Mouse (Mus musculus): Measurements from ENCODE around the gene Cuedc1.
A peak's percentile ranks its signal among the peaks of the same experiment; 100 is the strongest.

Gene Cuedc1

DNA sequence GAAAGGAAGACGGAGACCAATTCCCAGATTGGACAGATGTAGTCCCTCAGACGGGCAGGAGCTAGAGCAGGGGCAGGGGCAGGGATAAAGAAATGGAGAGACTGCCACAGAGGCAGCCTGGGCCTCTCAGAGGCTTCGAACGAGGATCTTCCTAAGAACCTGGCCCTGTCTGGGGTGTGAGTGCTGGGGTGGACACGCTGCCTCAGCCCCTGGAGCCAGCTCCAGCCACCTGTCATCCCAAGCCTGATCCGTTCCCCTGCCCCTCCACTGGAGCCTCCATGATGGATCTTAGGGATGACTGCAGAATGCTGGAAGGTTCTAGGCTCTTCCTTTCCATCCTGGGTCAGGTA is 20.2 kb downstream of the Cuedc1 start:
- DNase-seq (ENCODE audit: low spot score in 2 of 2), result no peak

DNA sequence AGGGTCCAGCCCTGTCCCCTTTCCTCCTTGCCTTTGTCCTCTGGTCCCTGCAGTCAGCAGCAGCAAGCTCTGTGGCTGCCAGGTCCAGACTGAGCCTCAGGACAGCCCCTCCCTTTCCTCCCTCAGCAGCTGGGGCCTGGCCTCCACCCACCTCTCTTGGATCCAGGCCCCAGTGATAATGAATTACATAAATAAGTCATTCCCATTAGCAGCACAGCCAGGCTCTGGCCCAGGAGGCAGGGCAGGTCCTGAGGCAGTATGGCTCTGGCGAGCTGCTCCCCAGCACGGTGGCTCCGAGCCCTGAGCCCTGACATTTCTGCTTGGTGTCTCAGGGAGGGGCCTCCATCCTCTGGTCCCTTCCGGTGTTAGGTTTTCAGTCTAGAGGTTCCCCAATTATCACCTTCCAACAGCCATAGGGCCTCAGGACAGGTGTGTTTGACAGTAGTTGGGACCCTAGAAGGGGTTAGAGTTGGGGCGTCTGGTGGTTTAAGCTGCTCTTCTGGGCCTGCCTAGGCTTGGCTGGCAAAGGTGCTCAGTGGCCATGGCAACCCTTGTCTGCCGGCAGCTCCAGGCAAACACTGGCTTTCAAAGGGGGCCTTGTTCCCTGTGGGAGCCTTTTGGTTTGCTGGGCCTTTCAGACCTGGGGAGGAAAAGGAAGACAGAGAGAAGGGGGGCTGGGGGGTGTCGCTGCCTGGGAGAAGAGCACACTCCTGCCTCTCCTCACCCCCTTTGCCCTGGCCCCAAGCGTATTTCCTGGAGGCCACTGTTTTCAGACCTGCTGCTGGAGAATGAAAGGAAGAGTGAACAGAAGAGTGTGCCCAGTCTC is 21.2 kb downstream of the Cuedc1 start:
- DNase-seq (ENCODE audit: low spot score in 2 of 2), result no peak

GRCm38 (mm10) chr11:88122545-88122944 is 24.7 kb downstream of the Cuedc1 start:
- DNase-seq (ENCODE audit: low spot score in 2 of 2), result no peak

DNA sequence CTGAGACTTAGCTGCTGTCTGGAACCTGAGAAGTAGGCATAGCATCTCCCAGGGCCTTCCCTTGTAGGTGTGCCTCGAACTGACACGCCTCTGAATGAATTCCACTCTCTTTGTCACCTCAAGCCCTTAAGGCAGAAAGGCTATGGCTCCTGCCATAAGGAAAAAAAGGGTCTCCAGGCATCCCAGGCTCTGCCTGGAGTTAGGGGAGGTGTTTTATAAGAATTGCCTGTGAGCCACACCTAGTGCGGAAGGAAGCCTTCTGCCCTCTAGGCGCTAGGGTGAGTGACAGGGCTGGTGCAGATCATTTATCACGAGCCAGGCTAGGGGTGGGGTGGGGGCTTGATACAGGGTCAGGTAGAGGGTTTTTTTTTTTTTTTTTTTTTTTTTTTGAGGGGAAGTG is 25.2 kb downstream of the Cuedc1 start:
- DNase-seq (ENCODE audit: low spot score in 2 of 2), result no peak

DNA sequence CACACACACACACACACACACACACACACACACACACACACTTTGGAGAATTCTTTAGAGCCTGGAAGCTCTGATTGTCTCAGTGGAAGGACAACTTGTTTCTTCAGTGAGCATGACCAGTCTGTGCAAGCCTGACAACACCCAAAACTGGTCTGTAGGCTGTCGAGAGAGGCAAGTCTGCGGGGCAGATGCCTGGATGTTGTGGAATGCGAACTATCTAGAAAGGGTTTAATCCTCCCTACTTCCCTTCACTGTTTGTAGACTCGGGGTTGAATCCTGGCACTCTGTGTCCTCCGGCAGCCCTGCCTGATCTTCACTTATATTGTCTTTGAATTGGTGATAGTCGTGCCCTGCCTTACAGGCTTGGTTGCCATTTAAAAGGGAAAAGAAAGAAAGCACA is 25.9 kb downstream of the Cuedc1 start:
- no peak for DNase-seq (ENCODE audit: low spot score in 2 of 2)

GRCm38 (mm10) chr11:88125483-88125882 is 27.6 kb downstream of the Cuedc1 start:
- DNase-seq (ENCODE audit: low spot score in 2 of 2), result no peak

GRCm38 (mm10) chr11:88126306-88126793 is 28.5 kb downstream of the Cuedc1 start:
- DNase-seq (ENCODE audit: low spot score in 2 of 2), result no peak

DNA sequence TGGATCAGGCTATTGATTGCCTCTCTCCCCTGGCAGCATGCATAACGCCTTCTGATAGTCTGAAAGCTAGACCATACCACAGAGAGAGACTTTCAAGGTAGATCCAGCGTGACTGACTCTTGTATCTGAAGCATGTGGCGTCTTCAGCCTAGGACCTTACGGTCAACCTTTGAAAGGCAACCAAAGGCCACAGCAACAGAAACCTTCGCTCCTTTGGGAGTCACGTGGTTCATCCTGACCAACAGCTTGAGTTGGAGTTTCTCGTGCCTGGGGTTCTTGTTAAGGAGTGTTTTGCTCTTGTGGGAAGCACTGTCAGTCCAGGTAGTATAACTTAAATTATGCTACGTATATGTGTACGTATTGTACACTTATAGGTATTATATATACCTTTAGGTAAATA is 30.6 kb downstream of the Cuedc1 start:
- no peak for DNase-seq (ENCODE audit: low spot score in 2 of 2)

DNA sequence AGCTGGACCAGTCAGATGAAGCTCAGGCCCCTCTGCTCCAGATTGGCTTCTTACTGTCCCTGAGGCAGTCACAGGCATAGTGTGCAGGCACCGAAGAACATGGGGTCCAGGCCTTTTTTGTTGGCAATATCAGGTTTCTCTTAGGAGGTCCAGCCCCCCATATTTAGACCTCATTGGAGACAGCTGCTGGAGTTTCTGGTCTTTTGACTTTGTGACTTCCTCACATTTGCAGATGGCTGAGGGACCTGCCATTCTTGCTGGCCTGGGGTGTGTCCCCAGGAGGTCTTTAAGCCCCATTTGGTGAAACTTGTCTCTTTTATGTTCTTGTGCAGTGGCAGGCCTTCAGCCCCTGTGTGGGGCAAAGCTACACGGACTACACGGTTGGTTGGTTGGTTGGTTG is 31.4 kb downstream of the Cuedc1 start:
- DNase-seq (ENCODE audit: low spot score in 2 of 2), result no peak

DNA sequence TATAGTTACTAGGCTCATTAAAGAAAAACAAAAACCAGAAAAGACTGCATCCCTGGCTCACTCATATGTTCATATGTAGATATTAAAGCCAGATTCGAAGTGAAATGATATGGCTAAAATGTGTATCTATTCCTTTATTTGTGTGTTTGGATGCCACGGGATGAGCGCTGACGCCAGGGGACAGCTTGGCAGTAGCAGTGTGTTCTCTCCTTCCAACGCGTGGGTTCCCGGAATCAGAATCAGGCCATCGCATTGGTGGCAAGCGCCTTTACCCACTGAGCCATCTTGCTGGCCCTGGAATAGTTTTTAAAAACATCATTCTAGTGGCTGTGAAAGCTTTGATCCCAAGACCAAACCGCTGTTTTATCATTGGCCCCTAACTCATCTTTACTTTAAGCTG is 32.1 kb downstream of the Cuedc1 start:
- DNase-seq (ENCODE audit: low spot score in 2 of 2), result no peak

- DNase-seq (ENCODE audit: low spot score in 2 of 2), result no peak
These were observed 34.0 kb downstream of the Cuedc1 start for GRCm38 (mm10) chr11:88131847-88132246.

GRCm38 (mm10) chr11:88135218-88135617 is 37.4 kb downstream of the Cuedc1 start:
- no peak for DNase-seq (ENCODE audit: low spot score in 2 of 2)

DNA sequence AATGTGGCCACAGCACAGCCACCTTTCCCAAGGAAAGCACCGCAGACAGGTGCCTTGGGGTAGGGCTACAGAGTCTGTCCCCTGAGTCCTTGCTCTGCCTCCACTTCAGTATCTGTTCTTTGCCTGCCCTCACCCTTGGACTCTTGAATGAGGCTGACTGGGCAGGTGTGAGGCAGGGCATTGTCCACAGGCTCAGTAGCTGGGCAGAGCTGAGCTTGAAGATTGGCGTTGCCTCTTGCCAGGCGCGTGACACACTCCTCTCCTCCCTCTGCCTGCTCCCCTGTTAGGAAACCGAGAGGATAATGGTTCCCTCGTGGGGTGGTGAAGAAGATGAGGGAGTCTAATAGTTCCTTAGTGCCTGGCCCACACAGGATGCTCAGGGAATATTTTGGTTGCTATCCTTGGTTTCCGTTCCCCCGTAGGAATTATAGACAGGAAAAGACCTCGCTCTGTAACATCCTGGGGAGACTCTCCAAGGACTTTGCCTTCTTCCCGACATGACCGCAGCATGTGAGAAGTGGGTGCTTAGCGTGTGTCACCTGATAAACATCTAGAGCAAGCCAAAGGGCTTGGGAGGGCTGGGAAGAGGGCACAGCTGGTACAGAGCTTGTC is 40.1 kb downstream of the Cuedc1 start:
- no peak for DNase-seq (ENCODE audit: low spot score in 2 of 2)

DNA sequence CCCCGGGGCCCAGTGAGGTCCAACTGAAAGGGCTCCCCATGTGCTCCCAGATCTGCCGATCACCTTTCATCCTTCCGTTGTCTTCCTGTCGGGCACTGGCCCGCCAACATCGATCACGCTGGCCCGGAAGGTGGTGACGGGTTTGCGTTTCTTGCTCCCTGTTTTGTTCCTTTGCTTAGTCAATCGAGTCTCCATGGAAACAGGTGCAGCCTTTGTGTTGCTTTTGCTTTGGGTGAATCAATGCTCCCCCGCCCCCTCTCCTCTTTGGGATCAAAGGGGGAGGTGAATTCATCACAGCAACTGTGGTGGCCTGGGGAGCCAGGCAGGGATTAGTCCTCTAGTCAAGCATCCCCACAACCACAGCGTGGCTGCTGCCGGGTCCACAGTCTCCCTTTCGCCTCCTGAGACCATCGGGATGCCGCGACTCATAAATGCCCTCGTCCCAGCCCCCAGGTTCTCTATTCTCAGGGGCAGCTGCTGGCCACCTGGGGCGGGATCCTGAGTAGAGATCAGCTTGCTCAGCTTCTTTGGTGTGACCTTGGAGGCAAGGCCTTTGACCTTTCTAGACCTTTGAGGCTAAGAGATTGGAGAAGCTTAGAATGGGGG is 41.5 kb downstream of the Cuedc1 start:
- no peak for DNase-seq (ENCODE audit: low spot score in 2 of 2)

DNA sequence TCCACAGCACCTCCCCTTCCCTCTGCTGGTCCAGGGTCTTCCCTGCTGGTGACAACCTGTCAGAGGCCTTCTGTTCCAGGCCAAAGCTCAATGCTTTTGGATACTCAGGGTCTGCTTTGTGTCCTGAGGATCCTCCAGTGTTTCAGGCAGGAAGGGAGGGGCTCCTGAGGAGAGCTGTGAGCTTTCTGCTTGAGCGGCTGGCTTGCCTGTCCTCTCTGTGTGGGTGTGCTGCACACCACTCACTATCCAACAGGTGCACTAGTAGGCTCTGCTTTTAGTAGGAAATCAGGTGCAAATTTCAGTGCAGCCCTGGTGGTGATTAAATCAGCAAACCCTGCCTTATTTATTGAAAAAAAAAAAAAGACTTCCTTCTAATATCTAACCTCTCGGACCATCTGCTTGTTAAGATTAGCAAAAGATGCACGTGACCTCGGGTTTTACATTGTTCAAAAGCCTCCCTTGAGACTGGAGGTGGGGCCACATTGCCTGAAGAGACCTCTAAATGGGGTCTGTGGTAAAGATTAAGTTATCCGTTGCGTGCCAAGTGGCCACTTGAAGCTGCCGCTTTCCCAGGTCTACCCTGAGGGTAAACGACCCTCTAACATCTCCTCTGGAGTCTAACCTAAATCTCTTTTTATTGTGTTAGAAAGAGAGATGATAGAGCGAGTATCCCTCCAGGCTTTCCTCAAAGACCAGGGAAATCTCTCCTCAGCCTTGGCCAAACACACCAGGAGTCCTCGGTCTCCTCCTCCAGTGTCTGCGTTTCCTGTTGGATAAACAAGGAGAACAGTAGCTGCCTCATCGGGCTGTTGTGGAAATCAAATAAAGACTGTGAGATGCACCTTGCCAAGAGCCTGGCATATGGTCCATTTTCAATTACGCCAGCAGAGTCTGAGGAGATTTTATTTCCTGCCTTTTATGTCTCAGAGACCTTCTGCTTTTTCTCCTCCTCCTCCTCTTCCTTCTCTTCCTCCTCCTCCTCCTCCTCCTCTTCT is 42.5 kb downstream of the Cuedc1 start:
- no peak for DNase-seq (ENCODE audit: low spot score in 2 of 2)

DNA sequence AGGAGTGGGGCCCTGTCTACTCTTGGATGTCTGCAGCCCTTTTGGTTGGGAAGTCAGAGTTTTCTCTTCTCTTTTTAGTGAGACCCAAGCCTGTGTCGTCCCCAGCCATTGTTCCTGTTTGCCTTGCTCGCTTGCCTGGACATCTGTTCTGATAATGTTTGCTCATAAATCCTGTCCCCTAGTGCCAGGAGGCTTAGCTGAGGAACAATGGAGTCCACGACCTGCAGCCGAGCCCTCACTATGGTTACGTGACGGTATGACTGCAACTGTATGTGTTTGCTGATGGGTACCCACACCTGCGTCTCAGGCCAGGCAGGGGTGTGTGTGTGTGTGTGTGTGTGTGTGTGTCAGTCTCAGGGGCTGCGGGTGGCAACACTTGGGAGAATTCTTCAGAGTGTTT is 44.5 kb downstream of the Cuedc1 start:
- no peak for DNase-seq (ENCODE audit: low spot score in 2 of 2)

GRCm38 (mm10) chr11:88144100-88144499 is 46.2 kb downstream of the Cuedc1 start:
- no peak for DNase-seq (ENCODE audit: low spot score in 2 of 2)

GRCm38 (mm10) chr11:88145214-88146006 is 47.6 kb downstream of the Cuedc1 start:
- peak in 1 of 2 experiments; percentile 24 for DNase-seq (ENCODE audit: low spot score in 2 of 2)

GRCm38 (mm10) chr11:88146264-88147060 is 48.6 kb downstream of the Cuedc1 start:
- DNase-seq (ENCODE audit: low spot score in 2 of 2), result no peak

GRCm38 (mm10) chr11:88147388-88147787 is 49.5 kb downstream of the Cuedc1 start:
- no peak for DNase-seq (ENCODE audit: low spot score in 2 of 2)
